Mouse (Mus musculus) brain, embryonic 18.5 days (tissue): ENCODE data around the gene Trit1.

Experiments used
- DNase-seq: peaks from one replicate; pipeline ENCODE4 v3.0.0-alpha.2; 2012; ENCODE audit warnings: low read depth, low spot score

Gene Trit1

DNA sequence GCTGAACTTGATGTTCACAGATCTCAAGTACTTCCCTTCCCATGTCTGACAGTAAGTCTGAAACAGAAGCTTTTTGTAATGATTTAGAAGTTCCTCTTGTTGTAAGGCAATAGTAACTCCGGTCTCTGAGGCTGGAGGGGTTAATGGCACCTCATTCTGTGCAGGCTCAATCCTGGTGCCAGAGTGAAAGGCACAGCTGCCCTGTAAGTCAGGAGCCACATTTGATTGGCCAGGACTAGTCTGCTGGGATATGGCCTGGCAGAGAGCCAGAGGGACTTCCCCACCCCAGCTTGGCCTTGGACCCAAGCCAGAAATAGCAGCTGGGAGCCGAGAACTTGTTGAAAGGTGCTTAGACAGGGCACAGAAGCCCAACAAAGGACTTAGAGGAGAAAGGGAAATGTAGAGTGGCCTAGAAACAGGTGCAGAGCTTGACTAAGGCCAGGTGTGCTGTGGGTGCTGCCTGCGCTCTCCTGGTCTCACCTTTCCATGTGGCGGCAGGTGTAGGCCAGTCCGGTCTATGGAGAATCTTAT is 34.3 kb downstream of the Trit1 start:
- DNase-seq = no peak

- DNase-seq = no peak
Measured at GRCm38 (mm10) chr4:123053179-123053578, 36.8 kb downstream of the Trit1 start.

- DNase-seq = no peak
Measured at GRCm38 (mm10) chr4:123054172-123054790, 37.9 kb downstream of the Trit1 start.

GRCm38 (mm10) chr4:123056560-123057109 is 40.2 kb downstream of the Trit1 start:
- no peak for DNase-seq

- no peak for DNase-seq
Measured at GRCm38 (mm10) chr4:123057957-123058356, 41.6 kb downstream of the Trit1 start.

DNA sequence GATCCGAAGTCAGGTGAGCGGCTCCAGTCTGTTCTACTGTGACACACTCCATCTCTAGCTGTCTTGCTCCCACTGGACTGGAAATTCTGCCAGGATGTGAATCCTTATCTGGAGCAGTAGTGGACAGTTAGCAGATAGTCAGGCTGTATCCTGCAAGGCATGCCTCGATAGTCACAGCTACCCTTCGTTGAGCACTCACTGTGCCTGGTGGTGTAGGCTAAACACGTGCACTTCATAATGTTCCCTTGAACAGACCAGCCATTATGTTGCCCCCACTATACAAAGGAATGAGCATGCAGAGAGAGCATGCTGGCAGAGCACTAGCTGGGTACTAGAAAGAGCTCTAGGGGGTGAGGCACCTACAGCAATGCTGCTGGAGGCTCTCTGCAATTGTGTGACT is 45.3 kb downstream of the Trit1 start:
- no peak for DNase-seq

DNA sequence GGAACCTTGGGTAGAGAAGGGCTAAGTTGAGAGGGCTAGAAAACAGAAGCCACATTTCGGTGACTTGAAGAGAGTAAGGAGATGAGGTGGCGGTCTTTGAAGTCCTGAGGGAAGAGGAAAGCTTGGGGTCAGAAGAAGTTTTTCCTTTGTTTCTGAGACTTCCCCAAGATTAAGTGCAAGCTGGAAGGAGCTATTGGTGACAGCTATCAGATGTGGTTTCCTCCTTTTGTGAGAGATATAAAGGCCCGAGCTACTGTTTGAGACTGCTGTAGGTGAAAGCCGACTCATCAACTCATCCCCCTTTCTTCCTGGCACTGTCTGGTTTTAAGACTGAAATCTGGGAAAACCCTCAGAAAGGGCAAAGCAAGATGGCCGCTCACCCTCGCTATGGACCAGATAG is 52.2 kb downstream of the Trit1 start:
- no peak for DNase-seq

DNA sequence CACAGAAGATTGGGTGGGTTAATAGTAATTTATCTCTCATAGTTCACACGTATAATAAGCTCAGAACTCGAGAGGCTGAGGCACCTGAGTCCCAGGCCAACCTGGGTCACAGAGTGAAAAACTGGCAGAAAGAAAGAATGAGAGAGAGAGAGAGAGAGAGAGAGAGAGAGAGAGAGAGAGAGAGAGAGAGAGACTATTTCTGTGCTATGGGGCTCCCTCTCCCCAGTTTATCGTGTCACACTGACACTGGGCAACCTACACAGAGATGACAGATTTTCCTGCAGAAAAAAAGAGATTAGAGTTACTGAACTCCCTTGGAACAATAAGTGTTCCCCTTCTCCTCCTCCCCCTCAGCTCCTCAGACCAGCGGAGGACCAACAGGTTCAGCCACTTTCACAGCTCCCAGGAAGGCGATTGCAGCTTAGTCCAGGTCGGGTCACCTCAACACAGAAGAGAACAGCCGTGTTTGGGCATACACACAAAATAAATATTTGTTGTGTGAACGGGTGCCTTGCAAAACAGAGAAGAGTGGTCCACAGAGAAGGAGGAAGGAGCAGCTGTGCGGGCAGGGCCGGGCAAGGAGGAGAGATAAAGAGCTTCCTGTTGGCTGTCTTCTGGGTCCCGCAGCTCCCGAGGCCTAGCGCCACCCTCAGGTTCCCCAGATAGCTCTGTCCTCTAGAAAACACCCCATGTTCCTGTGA is 55.0 kb downstream of the Trit1 start:
- DNase-seq = no peak

DNA sequence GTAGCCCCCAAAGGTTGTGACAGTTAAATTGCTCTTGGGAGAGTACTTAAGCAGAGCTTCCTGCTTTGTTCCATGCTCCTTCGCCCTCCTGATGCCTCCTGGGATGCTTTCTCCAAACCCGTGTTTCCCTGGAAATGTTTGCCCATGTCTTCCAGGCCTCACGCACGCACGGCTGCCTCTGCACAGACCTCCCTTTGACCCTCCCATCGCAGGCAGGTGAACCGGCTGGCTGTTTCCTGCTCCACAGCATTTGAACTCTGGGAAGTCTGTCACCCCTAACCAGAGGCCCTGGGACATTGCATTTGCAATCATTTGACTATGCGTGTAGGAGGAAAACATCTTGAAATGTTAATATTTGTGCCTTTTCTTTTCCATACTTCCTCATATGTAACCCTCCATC is 60.5 kb downstream of the Trit1 start:
- no peak for DNase-seq

DNA sequence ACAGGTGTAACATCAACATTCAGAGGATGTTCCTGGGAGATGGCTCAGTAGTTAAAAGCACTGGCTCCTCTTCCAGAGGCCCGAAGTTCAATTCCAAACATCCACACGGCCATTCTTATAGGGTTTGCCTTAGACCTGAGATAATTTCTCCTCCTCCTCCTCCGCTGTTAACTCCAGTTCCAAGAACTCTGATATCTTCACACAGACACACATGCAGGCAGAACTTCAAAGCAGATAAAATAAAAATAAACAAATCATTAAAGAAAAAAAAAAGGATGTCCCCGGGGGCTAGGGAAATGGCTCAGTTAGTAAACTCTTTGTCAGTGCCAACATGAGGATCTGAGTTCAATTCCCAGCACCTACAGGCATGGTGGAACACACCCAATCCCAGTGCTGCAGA is 61.8 kb downstream of the Trit1 start:
- DNase-seq = no peak

DNA sequence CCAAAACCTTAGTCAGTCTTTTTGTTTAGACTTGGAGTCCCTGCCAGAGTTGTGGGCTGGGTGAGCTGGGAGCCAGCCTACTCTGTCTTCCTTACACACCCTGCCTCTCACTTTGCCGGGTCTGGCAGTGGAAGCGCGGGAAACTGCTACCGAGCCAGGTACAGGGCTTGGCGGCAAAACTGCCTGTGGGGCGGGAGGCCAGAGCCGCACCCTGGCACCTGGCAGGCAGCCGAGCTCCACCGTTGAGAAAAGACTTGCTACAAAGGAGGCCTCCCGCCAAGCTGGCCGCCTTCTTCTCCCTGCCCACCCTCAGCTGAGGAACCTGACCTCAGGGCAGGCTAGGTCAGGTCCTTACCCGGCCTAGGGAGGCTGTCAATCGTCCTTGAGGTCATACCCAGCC is 64.4 kb downstream of the Trit1 start:
- DNase-seq = no peak

- DNase-seq = peak; percentile 20
Measured at GRCm38 (mm10) chr4:123082283-123083163, 66.1 kb downstream of the Trit1 start.

DNA sequence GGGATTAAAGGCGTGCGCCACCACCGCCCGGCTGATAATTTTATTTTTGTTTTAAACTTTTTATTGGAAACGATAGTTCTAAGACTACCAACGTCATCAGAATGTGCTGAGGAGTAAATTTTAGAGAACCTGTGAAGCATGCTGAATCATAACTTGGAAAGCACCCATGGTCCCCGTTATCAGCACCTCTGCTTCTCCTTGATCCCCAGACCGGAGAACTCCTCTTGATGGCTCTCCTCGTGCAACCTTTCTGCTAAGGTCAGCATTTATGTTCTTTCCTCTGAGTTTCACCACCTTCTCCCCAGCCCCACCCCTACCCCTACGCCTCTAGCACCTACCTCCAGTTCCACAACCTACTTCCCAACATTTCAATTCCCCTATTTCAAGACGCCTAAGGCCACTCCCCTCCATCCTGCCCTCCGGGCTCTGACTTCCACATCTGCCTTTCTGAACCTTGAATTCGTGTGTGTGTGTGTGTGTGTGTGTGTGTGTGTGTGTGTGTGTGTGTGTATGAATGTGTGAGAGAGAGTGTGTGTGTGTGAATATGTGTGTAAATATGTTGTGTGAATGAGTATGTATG is 67.0 kb downstream of the Trit1 start:
- DNase-seq = no peak

DNA sequence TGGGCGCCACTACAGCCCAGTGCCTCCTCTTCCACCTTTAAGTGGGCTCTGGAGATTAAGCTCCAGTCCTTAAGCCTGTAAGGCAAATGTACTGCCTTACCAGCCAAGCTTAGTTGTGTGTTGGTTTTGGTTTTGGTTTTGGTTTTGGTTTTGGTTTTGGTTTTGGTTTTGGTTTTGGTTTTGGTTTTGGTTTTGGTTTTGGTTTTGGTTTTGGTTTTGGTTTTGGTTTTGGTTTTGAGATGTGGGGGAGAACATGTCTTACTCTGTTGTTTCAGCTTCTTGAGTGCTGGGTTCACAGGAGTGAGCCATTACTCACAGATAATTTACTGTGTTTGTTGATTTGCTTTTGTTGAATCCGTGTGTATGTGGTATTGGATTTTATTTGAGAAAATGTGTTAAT is 68.9 kb downstream of the Trit1 start:
- no peak for DNase-seq

GRCm38 (mm10) chr4:123086381-123086780 is 70.0 kb downstream of the Trit1 start:
- DNase-seq = no peak

DNA sequence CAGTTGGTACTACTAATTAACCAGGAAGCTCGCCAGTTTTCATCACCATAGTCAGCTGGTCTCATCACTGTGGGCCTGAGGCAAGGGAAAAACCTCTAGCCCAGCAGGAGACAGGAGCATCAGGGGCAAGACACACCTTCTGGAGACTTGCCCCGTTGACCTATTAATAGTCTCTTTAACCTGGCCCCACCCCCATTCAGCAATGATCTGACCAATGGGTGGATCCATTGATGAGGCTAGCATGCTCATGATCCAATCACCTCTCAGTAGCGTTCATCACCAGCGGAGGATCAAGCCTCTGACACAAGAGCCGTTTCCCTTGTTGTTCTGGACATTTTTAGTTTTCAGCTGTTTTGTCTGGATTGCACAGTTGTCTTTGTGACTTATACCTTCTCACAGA is 76.2 kb downstream of the Trit1 start:
- no peak for DNase-seq

GRCm38 (mm10) chr4:123093064-123093776 is 76.8 kb downstream of the Trit1 start:
- no peak for DNase-seq

DNA sequence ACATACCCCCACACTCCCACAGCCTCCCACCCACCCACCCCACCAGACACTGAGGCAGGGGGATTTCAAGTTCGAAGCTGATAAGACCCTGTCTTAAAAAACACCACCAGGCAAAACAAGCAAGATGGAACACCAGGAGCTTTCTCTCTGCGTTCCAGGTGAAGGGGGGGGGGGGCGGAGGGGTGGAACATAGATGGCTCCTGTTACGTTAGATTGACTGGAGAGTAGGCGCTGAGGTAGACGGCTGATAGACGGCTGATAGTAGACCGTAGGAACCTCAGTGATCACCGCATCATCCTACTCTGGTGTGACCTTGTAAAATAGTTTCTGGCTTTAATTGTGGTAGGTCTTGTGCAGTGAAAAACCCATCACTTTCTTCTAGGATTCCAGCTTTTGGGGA is 77.5 kb downstream of the Trit1 start:
- no peak for DNase-seq
